Mouse (Mus musculus) CH12.LX (cell line): ENCODE measurements around the gene Psmb7. TPM values are rescaled to one million over a fixed set of nuclear protein-coding genes. Genes with fewer than 3 reads are reported as not detected.

ENCODE experiments used
- DNase-seq: peaks from one replicate; pipeline ENCODE4 v3.0.0-alpha.2; 2013; ENCODE audit errors: extremely low read depth
- H3K27ac ChIP-seq: 2 replicates; pipeline ENCODE4 v1.5.1; 2012; ENCODE audit warnings: low read depth, mild to moderate bottlenecking, control low read depth, moderate library complexity; ENCODE audit not compliant: insufficient read depth
- H3K27me3 ChIP-seq: replicated peaks from 2 replicates; pipeline ENCODE3; 2012; ENCODE audit warnings: inconsistent platforms
- H3K36me3 ChIP-seq, 2 experiments: replicated peaks in 1 of 2; 2 replicates each; pipeline versions ENCODE3 to v1.6.1; 2012; ENCODE audit warnings: inconsistent platforms in 1 of 2, low read length in 1 of 2, mild to moderate bottlenecking in 1 of 2, mixed read lengths in 1 of 2, moderate library complexity in 1 of 2; ENCODE audit not compliant: control insufficient read depth in 1 of 2, insufficient read depth in 1 of 2
- H3K4me1 ChIP-seq, 2 experiments: 2 replicates each; pipeline ENCODE4 v1.6.1; 2012; ENCODE audit warnings: inconsistent platforms in 1 of 2, moderate library complexity in 1 of 2; ENCODE audit not compliant: insufficient read depth in 2 of 2, control insufficient read depth in 1 of 2
- H3K4me2 ChIP-seq: 2 replicates; pipeline ENCODE4 v1.6.1; 2012; ENCODE audit warnings: low read depth, mild to moderate bottlenecking, control low read depth; ENCODE audit not compliant: poor library complexity, insufficient read depth, severe bottlenecking
- H3K4me3 ChIP-seq, 3 experiments: fragments of 150-350 bp in 1 of 3; sonication (generic) in 1 of 3; replicated peaks in 1 of 3; 2 replicates each; pipeline versions ENCODE3 to v1.5.1; 2011 to 2012; ENCODE audit warnings: low read depth in 2 of 3, low read length in 2 of 3, mild to moderate bottlenecking in 2 of 3, moderate library complexity in 2 of 3, control low read depth in 1 of 3, improper control_type of control experiment in 1 of 3, inconsistent platforms in 1 of 3, mixed read lengths in 1 of 3; ENCODE audit not compliant: poor library complexity in 1 of 3
- H3K79me2 ChIP-seq: replicated peaks from 2 replicates; pipeline ENCODE4 v1.6.1; 2012; ENCODE audit warnings: mild to moderate bottlenecking, moderate library complexity; ENCODE audit not compliant: control insufficient read depth, poor library complexity, insufficient read depth, severe bottlenecking; ENCODE audit errors: extremely low read depth
- H3K9ac ChIP-seq: 2 replicates; pipeline ENCODE4 v1.6.1; 2012; ENCODE audit warnings: low read depth, mild to moderate bottlenecking, control low read depth, moderate library complexity; ENCODE audit not compliant: insufficient read depth
- H3K9me3 ChIP-seq: replicated peaks from 2 replicates; pipeline ENCODE3; 2012; ENCODE audit warnings: low read length, inconsistent platforms, mixed read lengths
- BHLHE40 ChIP-seq: IDR thresholded peaks from 2 replicates; pipeline ENCODE4 v1.6.1; 2011; ENCODE audit warnings: mild to moderate bottlenecking, low read depth, low read length, improper control_type of control experiment
- CHD1 ChIP-seq: IDR thresholded peaks from 2 replicates; pipeline ENCODE4 v1.6.1; 2012; ENCODE audit warnings: low read depth, low read length, improper control_type of control experiment, inconsistent platforms
- CHD2 ChIP-seq: IDR thresholded peaks from 2 replicates; pipeline ENCODE4 v1.6.1; 2011; ENCODE audit warnings: low read length, improper control_type of control experiment
- E2F4 ChIP-seq: IDR thresholded peaks from 2 replicates; pipeline ENCODE4 v1.6.1; 2011; ENCODE audit warnings: low read depth, low read length, improper control_type of control experiment; ENCODE audit not compliant: insufficient replicate concordance
- EP300 ChIP-seq: IDR thresholded peaks from 2 replicates; pipeline ENCODE4 v1.6.1; 2011; ENCODE audit warnings: low read length, improper control_type of control experiment
- IRF4 ChIP-seq: IDR thresholded peaks from 2 replicates; pipeline ENCODE4 v1.6.1; 2014; ENCODE audit warnings: low read depth, mild to moderate bottlenecking, inconsistent platforms, low read length, improper control_type of control experiment
- MAX ChIP-seq: IDR thresholded peaks from 2 replicates; pipeline ENCODE4 v1.6.1; 2011; ENCODE audit warnings: low read length, improper control_type of control experiment
- MEF2A ChIP-seq: IDR thresholded peaks from 2 replicates; pipeline ENCODE4 v1.6.1; 2014; ENCODE audit warnings: low read depth, mild to moderate bottlenecking, inconsistent platforms, low read length, improper control_type of control experiment, borderline replicate concordance
- MYC ChIP-seq: IDR thresholded peaks from 2 replicates; pipeline ENCODE4 v1.6.1; 2011; ENCODE audit warnings: low read depth, mild to moderate bottlenecking, improper control_type of control experiment, low read length
- NRF1 ChIP-seq: IDR thresholded peaks from 2 replicates; pipeline ENCODE4 v1.6.1; 2014; ENCODE audit warnings: low read depth, mild to moderate bottlenecking, inconsistent platforms, low read length, improper control_type of control experiment, moderate library complexity
- PAX5 ChIP-seq: IDR thresholded peaks from 2 replicates; pipeline ENCODE4 v1.6.1; 2012; ENCODE audit warnings: low read length, inconsistent platforms, mixed read lengths
- POLR2AphosphoS2 ChIP-seq: IDR thresholded peaks from 2 replicates; pipeline ENCODE4 v1.6.1; 2011; ENCODE audit warnings: low read depth, low read length, improper control_type of control experiment
- RCOR1 ChIP-seq: conservative IDR thresholded peaks from 2 replicates; pipeline ENCODE4 v1.6.1; 2012; ENCODE audit warnings: low read depth, mild to moderate bottlenecking, inconsistent platforms, low read length, improper control_type of control experiment
- SMC3 ChIP-seq: IDR thresholded peaks from 2 replicates; pipeline ENCODE4 v1.6.1; 2011; ENCODE audit warnings: low read depth, low read length, improper control_type of control experiment
- TBP ChIP-seq: conservative IDR thresholded peaks from 2 replicates; pipeline ENCODE4 v1.6.1; 2011; ENCODE audit warnings: low read depth, low read length, improper control_type of control experiment
- TCF12 ChIP-seq: IDR thresholded peaks from 2 replicates; pipeline ENCODE4 v1.6.1; 2014; ENCODE audit warnings: low read depth, mild to moderate bottlenecking, inconsistent platforms, low read length, improper control_type of control experiment
- USF1 ChIP-seq: IDR thresholded peaks from 2 replicates; pipeline ENCODE4 v1.6.1; 2014; ENCODE audit warnings: low read depth, mild to moderate bottlenecking, inconsistent platforms, low read length, improper control_type of control experiment
- USF2 ChIP-seq: conservative IDR thresholded peaks from 2 replicates; pipeline ENCODE4 v1.6.1; 2011; ENCODE audit warnings: low read depth, low read length, improper control_type of control experiment
- ZC3H11A ChIP-seq: IDR thresholded peaks from 2 replicates; pipeline ENCODE4 v1.6.1; 2012; ENCODE audit warnings: low read depth, mild to moderate bottlenecking, inconsistent platforms, low read length, improper control_type of control experiment
- ZMIZ1 ChIP-seq: IDR thresholded peaks from 2 replicates; pipeline ENCODE4 v1.6.1; 2012; ENCODE audit warnings: low read depth, mild to moderate bottlenecking, inconsistent platforms, low read length, improper control_type of control experiment
- ZNF384 ChIP-seq: IDR thresholded peaks from 2 replicates; pipeline ENCODE4 v1.6.1; 2012; ENCODE audit warnings: low read depth, low read length, improper control_type of control experiment, inconsistent platforms
- dilution Hi-C: fragments of 300-500 bp; cut with MboI; formaldehyde crosslinking; loops from 2 replicates; pipeline ENCODE4 v1.14.3; 2020; ENCODE audit warnings: low sequenced_read_pairs; ENCODE audit not compliant: extremely low pct_unique_long_range_greater_than_20kb, extremely low pct_ligation_motif_present
- in situ Hi-C: fragments of 300-500 bp; cut with MboI; formaldehyde crosslinking; loops from 3 replicates; pipeline ENCODE4 v1.14.3; 2019; ENCODE audit warnings: low sequenced_read_pairs, low pct_ligation_motif_present, low pct_unique_long_range_greater_than_20kb, mixed read lengths
- polyA plus RNA-seq: library from polyadenylated mRNA; unstranded; fragments of >175 nt; gene quantifications from 2 replicates; pipeline ENCODE4 v1.2.1, GENCODE M21; 2012; ENCODE audit warnings: low read depth; ENCODE audit not compliant: insufficient read length
- total RNA-seq, 2 experiments: library from RNA; depleted of rRNA; stranded (reverse); fragments of 300-350 nt in 1 of 2; fragments of >200 nt in 1 of 2; gene quantifications; 2 replicates each; pipeline ENCODE4 v1.2.3; 2012 to 2014

The Psmb7 gene
- total and polyA plus RNA-seq, 3 experiments, result 334 to 415 (median 389) TPM

DNA sequence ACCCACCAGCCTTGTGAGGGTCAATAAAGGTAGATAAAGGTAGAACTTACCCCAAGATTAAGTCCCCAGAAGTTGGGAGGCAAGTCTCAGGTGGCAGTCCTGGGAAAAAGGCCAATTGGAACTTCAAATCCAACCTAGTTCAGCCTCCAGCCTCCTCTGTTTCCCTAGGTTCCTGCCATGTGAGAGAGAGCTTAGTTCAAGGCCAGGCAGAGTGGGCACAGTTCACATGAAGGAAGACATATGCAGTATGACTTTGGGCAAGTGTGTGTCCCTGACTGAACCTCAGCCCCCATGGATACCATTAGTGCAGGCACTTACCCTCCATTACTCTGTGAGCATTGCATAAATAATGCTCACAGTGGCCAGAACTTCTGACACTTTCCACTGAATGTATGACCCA lies 98.2 kb downstream of the Psmb7 start:
- TF ChIP-seq ZC3H11A (no peak), TBP (no peak), BHLHE40 (no peak), TCF12 (no peak), E2F4 (no peak), PAX5 (no peak), CHD2 (no peak), MEF2A (no peak), MAX (no peak)
- peaks cover 57 to 89% of the 10 kb centered on the region in 2 experiments for H3K4me1 ChIP-seq
- no peaks in the 10 kb centered on the region for H3K27me3 ChIP-seq
- no peak overlapping the region for H3K4me2 ChIP-seq
- H3K79me2 ChIP-seq, result no peaks in the 10 kb centered on the region; the same call in 1 of the 2 replicates
- dilution Hi-C loops (no loop called here), in situ Hi-C loops (no loop called here)
- DNase-seq, result no peak
- no peak overlapping the region for H3K27ac ChIP-seq
- H3K9me3 ChIP-seq, result no peaks in the 10 kb centered on the region
- H3K36me3 ChIP-seq, result peaks cover 6 to 24% of the 10 kb centered on the region in 2 experiments
- no peak overlapping the region for H3K4me3 ChIP-seq
- H3K9ac ChIP-seq, result no peak overlapping the region

DNA sequence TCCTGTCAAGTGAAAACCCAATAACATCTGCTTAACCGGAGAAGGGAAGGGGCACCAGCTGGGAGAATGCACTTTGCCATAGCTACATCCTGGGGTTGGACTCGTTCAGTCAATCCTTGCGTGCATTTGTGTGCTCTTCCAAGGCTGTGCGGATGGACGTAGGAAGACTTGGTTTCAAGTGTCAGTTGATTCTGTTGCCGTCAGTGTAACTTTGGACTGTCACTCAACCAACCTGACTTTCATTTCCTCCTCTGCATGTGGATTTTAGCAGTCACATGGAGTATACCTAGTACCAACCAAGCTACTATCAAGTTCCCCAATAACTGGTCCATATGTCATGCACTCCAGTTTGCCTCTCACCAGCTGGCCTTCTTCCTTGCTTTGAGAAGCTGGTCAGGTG lies 98.9 kb downstream of the Psmb7 start:
- dilution Hi-C loops, result no loop called here
- no peak overlapping the region for H3K4me3 ChIP-seq
- no peaks in the 10 kb centered on the region for H3K27me3 ChIP-seq

More for the DNA sequence above, 98.9 kb downstream of the Psmb7 start:
- DNase-seq, result peak; percentile 55
- in situ Hi-C loops, result no loop called here
- Histone ChIP-seq H3K79me2 (peaks cover 3% of the 10 kb centered on the region), H3K9ac (no peak overlapping the region; the same call in 1 of the 2 replicates), H3K9me3 (no peaks in the 10 kb centered on the region), H3K36me3 (peaks cover 0 to 17% of the 10 kb centered on the region in 2 experiments), H3K4me2 (0 out of 2 replicates have a peak overlapping the region, but pooled peaks have one; percentile 12), H3K4me1 (peaks cover 64 to 97% of the 10 kb centered on the region in 2 experiments), H3K27ac (peak overlapping the region; percentile 25; the same call in 1 of the 2 replicates)
- TF ChIP-seq NRF1 (no peak), ZMIZ1 (no peak), IRF4 (peak; percentile 71), MYC (peak; percentile 94), POLR2AphosphoS2 (no peak), SMC3 (no peak), USF2 (no peak), ZNF384 (no peak), CHD1 (no peak), RCOR1 (no peak), USF1 (no peak), TCF12 (no peak), BHLHE40 (peak; percentile 40; the same call in 1 of the 2 replicates), EP300 (peak; percentile 14; the same call in 1 of the 2 replicates), MAX (peak; percentile 81)
